Mouse (Mus musculus): ENCODE data around the gene Cavin3. TPM values are rescaled to one million over a fixed set of nuclear protein-coding genes. Genes with fewer than 3 reads are reported as not detected.

The Cavin3 gene
- polyA plus RNA-seq, 1 experiment = 35.1 TPM

DNA sequence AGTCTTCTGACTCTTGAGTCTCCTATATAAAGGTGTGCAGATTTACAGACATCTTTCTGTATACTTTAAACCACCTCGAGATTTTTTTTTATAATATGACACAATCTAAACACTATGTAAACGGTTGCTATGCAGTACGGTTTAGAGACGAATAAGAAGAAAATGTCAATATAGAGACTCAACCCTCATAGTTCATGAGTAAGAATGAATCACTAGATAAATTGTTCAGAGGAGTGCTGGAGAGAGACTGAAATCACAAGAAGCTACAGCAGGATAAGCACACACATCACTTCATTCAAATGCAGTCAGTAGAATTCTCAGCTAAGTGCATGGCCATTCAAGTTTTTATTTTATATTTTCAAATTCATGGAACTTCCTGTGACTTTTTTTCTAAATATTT is 19.9 kb upstream of the Cavin3 start:
- H3K4me3 ChIP-seq (ENCODE audit: extremely low read depth, insufficient read depth, insufficient read length) = no peak overlapping the region
- DNase-seq (ENCODE audit: low read depth in 1 of 2, low spot score in 2 of 2) = no peak
- no peaks in the 10 kb centered on the region for H3K27me3 ChIP-seq (ENCODE audit: control insufficient read depth, insufficient read depth, low read length)
- 89% methylated on average over 4 of the region's 4 CpGs for WGBS
- no peaks in the 10 kb centered on the region for H3K4me1 ChIP-seq (ENCODE audit: control insufficient read depth, insufficient read depth, insufficient read length)
- TF ChIP-seq CTCF (IDR thresholded peaks at IDR 0.05; ENCODE audit: extremely low read depth, insufficient read depth, insufficient read length, insufficient replicate concordance) = no peak
- no peak for TF ChIP-seq POLR2A (IDR thresholded peaks at IDR 0.05; ENCODE audit: low read depth, low read length)
- H3K36me3 ChIP-seq (ENCODE audit: control insufficient read depth, insufficient read depth, low read length) = no peaks in the 10 kb centered on the region
- H3K27ac ChIP-seq (ENCODE audit: insufficient read depth, low read length) = no peak overlapping the region

DNA sequence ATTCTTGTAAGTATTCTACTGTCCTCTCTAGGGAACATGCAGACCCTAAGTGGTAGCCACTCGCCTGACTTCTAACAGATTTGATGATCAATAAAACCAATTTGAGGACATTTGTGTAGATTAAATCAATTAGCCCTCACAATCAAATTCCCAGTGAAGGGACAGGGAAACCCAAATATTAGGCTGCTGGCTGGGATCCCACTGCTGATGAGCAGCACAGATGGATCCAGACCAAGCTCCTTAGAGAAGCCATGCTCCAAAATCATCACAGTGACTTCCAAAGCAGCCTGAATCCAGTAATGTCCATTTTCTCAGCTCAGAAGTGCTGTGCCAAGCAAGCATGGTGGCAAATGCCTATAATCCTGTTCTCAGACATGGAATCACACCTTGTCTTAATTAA is 17.6 kb upstream of the Cavin3 start:
- DNase-seq (ENCODE audit: low read depth in 1 of 2, low spot score in 2 of 2) = no peak
- Histone ChIP-seq H3K4me1 (ENCODE audit: control insufficient read depth, insufficient read depth, insufficient read length) (no peaks in the 10 kb centered on the region), H3K27me3 (ENCODE audit: control insufficient read depth, insufficient read depth, low read length) (no peaks in the 10 kb centered on the region), H3K27ac (ENCODE audit: insufficient read depth, low read length) (no peak overlapping the region), H3K36me3 (ENCODE audit: control insufficient read depth, insufficient read depth, low read length) (no peaks in the 10 kb centered on the region), H3K4me3 (ENCODE audit: extremely low read depth, insufficient read depth, insufficient read length) (no peak overlapping the region)
- TF ChIP-seq CTCF (IDR thresholded peaks at IDR 0.05; ENCODE audit: extremely low read depth, insufficient read depth, insufficient read length, insufficient replicate concordance) = no peak
- TF ChIP-seq POLR2A (IDR thresholded peaks at IDR 0.05; ENCODE audit: low read depth, low read length) = no peak
- 91% methylated on average over 1 of the region's 1 CpGs for WGBS

DNA sequence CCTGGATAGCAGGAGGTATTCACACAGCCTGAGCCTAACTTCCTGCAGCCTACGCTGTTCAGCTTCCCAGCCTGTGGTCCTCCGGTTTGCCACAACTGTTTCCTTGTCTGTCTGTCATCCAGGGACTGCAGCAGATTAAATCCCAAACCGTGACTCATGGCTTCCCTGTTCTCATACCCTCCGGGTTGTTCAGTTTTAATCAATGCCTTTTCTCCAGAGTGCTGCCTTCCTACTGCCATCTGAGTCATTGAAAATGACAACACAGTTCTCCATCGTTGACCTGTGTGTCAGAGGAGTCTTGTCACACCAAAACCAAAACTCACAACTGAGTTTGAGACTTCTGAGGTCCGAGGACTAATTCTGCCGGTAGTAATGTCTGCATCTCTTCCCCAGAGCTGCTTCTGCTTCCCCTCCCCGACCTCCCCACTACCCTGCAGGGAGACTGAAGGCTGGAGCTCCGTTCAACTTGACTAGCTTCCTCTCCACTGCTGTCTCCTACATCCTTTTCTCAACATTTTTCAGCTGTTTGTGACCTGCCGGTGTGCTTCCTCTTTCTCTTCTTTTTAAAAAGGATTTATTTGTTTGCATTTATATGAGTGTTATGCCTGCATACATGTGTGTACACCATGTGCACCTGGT is 16.9 kb upstream of the Cavin3 start:
- Histone ChIP-seq H3K4me1 (ENCODE audit: control insufficient read depth, insufficient read depth, insufficient read length) (no peaks in the 10 kb centered on the region), H3K36me3 (ENCODE audit: control insufficient read depth, insufficient read depth, low read length) (no peaks in the 10 kb centered on the region), H3K27ac (ENCODE audit: insufficient read depth, low read length) (no peak overlapping the region), H3K27me3 (ENCODE audit: control insufficient read depth, insufficient read depth, low read length) (no peaks in the 10 kb centered on the region), H3K4me3 (ENCODE audit: extremely low read depth, insufficient read depth, insufficient read length) (no peak overlapping the region)
- TF ChIP-seq CTCF (IDR thresholded peaks at IDR 0.05; ENCODE audit: extremely low read depth, insufficient read depth, insufficient read length, insufficient replicate concordance) = no peak
- no peak for TF ChIP-seq POLR2A (IDR thresholded peaks at IDR 0.05; ENCODE audit: low read depth, low read length)
- 12% methylated on average over 10 of the region's 10 CpGs for WGBS
- DNase-seq (ENCODE audit: low read depth in 1 of 2, low spot score in 2 of 2) = no peak

DNA sequence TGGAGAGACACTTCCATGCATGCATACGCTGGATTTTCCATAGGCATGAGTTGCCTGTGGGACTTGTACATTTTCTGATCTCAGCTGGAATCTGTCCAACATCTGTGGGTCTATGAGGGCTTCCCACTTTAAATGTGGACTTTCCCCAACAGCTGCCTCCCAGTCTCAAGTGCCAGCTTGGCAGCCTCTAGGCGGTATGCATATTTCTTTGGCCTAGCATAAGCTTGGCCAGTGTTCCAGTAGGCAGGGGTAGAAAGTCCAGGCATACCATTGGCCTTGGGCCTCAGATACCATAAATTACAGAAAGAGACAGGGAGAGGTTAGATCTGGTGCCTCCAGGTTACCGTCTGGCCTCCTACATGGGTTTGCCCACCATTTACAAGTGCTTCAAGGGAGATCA is 15.8 kb upstream of the Cavin3 start:
- no peak for DNase-seq (ENCODE audit: low read depth in 1 of 2, low spot score in 2 of 2)
- Histone ChIP-seq H3K4me1 (ENCODE audit: control insufficient read depth, insufficient read depth, insufficient read length) (no peaks in the 10 kb centered on the region), H3K36me3 (ENCODE audit: control insufficient read depth, insufficient read depth, low read length) (no peaks in the 10 kb centered on the region), H3K4me3 (ENCODE audit: extremely low read depth, insufficient read depth, insufficient read length) (no peak overlapping the region), H3K27ac (ENCODE audit: insufficient read depth, low read length) (no peak overlapping the region), H3K27me3 (ENCODE audit: control insufficient read depth, insufficient read depth, low read length) (no peaks in the 10 kb centered on the region)
- TF ChIP-seq CTCF (IDR thresholded peaks at IDR 0.05; ENCODE audit: extremely low read depth, insufficient read depth, insufficient read length, insufficient replicate concordance) (no peak), POLR2A (IDR thresholded peaks at IDR 0.05; ENCODE audit: low read depth, low read length) (no peak)
- 91% methylated on average over 3 of the region's 3 CpGs for WGBS

DNA sequence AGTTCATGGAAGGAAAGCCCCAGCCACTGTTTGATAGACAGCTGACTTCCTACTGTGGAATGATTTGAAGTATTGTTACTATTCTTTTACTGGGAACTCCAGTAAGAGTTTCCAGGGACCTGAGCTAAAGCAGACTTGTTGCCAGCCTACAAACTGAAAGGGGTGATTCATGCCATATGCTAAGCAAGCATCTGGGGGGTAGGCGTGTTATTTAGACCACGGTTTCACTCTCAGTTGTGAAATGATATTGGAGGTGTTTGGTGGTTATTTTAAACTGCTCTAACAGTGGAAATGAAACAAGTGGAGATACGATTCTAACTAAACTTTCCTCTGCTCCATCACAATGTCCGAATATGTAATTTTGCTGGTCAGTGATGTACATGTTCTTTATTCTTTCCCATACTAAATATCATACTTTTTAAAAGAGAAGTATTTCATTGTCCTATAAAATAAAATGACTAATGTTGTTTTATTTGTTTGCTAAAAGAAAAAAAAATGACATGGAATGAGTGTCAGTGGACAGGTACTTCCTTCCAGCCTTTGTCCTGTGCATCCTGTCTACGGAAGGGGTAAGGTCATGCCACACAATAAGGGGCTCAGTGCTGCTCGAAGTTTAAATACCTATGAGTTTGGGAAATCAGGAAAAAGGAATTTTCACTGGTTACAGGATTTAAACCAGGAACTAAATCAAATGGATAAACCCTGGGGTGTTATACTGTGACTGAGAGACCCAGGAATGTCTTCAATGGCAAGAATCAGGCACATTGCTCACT is 5.2 kb upstream of the Cavin3 start:
- no peak for TF ChIP-seq CTCF (IDR thresholded peaks at IDR 0.05; ENCODE audit: extremely low read depth, insufficient read depth, insufficient read length, insufficient replicate concordance)
- TF ChIP-seq POLR2A (IDR thresholded peaks at IDR 0.05; ENCODE audit: low read depth, low read length) = no peak
- DNase-seq (ENCODE audit: low read depth in 1 of 2, low spot score in 2 of 2) = no peak
- H3K36me3 ChIP-seq (ENCODE audit: control insufficient read depth, insufficient read depth, low read length) = no peaks in the 10 kb centered on the region
- WGBS = 66% methylated on average over 6 of the region's 6 CpGs
- no peak overlapping the region for H3K27ac ChIP-seq (ENCODE audit: insufficient read depth, low read length)
- H3K27me3 ChIP-seq (ENCODE audit: control insufficient read depth, insufficient read depth, low read length) = no peaks in the 10 kb centered on the region
- no peak overlapping the region for H3K4me3 ChIP-seq (ENCODE audit: extremely low read depth, insufficient read depth, insufficient read length)
- no peaks in the 10 kb centered on the region for H3K4me1 ChIP-seq (ENCODE audit: control insufficient read depth, insufficient read depth, insufficient read length)

DNA sequence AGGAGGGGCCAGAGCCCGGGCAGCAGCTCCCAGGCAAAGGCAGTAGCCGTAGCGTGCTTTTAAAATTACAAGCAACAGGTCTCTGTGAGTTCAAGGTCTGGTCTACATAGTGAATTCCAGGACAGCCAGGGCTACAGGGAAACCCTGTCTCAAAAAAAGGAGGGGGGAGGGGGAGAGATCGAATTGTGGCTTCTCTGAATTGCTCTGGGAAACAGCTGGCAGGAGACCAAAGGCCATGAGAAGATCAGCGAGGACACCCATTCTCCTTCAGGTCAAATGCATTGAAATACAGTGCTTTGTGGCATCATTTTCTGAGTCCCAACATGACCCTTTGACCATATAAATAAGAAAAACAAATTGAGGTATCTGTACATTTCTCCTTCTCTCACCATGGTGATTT is 2.9 kb upstream of the Cavin3 start:
- H3K4me3 ChIP-seq (ENCODE audit: extremely low read depth, insufficient read depth, insufficient read length) = no peak overlapping the region
- no peaks in the 10 kb centered on the region for H3K36me3 ChIP-seq (ENCODE audit: control insufficient read depth, insufficient read depth, low read length)
- H3K27ac ChIP-seq (ENCODE audit: insufficient read depth, low read length) = no peak overlapping the region
- TF ChIP-seq POLR2A (IDR thresholded peaks at IDR 0.05; ENCODE audit: low read depth, low read length) (no peak), CTCF (IDR thresholded peaks at IDR 0.05; ENCODE audit: extremely low read depth, insufficient read depth, insufficient read length, insufficient replicate concordance) (no peak)
- DNase-seq (ENCODE audit: low read depth in 1 of 2, low spot score in 2 of 2) = no peak
- H3K27me3 ChIP-seq (ENCODE audit: control insufficient read depth, insufficient read depth, low read length) = no peaks in the 10 kb centered on the region
- no peaks in the 10 kb centered on the region for H3K4me1 ChIP-seq (ENCODE audit: control insufficient read depth, insufficient read depth, insufficient read length)
- 77% methylated on average over 5 of the region's 5 CpGs for WGBS

DNA sequence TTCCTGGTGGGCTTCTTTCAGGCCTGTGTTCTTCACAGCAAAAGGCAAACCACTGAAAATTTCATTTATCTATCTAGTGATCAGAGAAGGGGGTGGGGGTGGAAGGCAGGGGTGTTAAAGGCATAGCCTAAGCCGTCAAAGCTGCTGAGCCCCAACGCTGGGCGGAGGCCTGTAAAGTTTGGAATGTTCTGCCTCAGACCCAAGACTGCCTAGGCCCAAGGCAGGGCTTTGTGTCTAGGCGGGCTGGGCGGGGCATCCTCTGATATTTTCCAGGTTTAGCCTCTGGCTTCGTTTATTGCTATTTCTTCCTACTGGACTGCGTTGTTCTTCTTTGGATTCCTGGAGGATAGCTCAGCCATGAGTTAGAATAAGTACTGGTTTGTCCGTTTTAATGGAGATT is 326 bp upstream of the Cavin3 start:
- Histone ChIP-seq H3K4me3 (ENCODE audit: extremely low read depth, insufficient read depth, insufficient read length) (no peak overlapping the region), H3K36me3 (ENCODE audit: control insufficient read depth, insufficient read depth, low read length) (no peaks in the 10 kb centered on the region), H3K4me1 (ENCODE audit: control insufficient read depth, insufficient read depth, insufficient read length) (no peaks in the 10 kb centered on the region), H3K27ac (ENCODE audit: insufficient read depth, low read length) (no peak overlapping the region; the same call in 1 of the 2 replicates), H3K27me3 (ENCODE audit: control insufficient read depth, insufficient read depth, low read length) (no peaks in the 10 kb centered on the region)
- WGBS = 71% methylated on average over 8 of the region's 8 CpGs
- TF ChIP-seq POLR2A (IDR thresholded peaks at IDR 0.05; ENCODE audit: low read depth, low read length) (no peak), CTCF (IDR thresholded peaks at IDR 0.05; ENCODE audit: extremely low read depth, insufficient read depth, insufficient read length, insufficient replicate concordance) (no peak)
- no peak for DNase-seq (ENCODE audit: low read depth in 1 of 2, low spot score in 2 of 2)

All from spleen, adult 2 months (tissue).